ENCODE assay signal across 7 mouse cellular contexts in the genomic region with DNA sequence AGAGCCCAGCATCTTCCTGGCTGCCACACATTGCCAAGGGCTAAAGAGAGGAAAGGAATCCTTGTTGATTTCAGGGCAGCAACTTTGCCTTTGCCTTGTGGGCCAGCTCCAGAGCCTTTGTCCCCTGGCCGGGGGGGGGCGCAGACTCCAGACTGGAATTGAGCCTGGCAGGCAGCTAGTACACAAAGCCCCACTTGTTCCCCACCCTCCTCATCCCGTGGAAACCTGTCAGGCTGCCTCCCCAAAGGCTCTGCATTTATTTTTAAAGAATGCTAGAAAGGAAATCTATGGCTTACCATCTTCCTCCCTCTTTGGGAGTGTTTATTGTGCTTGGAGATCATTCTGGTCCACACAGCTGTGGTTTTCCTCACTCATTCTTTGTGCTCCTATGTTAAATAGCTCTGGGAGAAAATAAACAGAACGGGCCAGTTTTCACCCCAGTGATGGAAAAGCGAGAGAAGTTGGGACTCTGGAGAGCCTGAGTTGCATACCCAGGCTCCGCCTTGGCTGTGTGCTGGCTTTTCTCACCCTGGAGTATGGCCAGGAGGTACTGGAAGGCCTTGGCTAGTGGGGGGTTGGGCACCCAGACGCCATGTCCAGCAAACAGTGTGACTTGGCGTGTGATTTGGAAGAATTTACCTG. TPM values are rescaled to one million over a fixed set of nuclear protein-coding genes. Genes with fewer than 3 reads are reported as not detected.
DNase-seq lines count a peak whose midpoint lies in the region; ATAC-seq lines count a peak whose summit lies in the region.

No protein-coding gene starts in this region.

- 27% methylated on average over 8 of the region's 8 CpGs for WGBS in embryonic facial prominence, embryonic 12.5 days
- 30% methylated on average over 7 of the region's 8 CpGs for WGBS in hindbrain, embryonic 16.5 days
- 44% methylated on average over 8 of the region's 8 CpGs for WGBS in midbrain, embryonic 13.5 days
- 48% methylated on average over 8 of the region's 8 CpGs for WGBS in kidney, embryonic 16.5 days

- intact Hi-C loops in left cerebral cortex, postnatal 10 days (cut with DNase I), result loop anchor here (5.0 to 10.0 kb wide), 2 partner anchors 162 to 230 kb away; no protein-coding TSS in a partner anchor

- DNase-seq in left cerebral cortex, postnatal 10 days (ENCODE audit: extremely low spot score in 1 of 2, low spot score in 2 of 2), result peak; percentile 37 to 66
- DNase-seq in left cerebral cortex, adult 18-20 months (ENCODE audit: low spot score in 2 of 2), result no peak
- DNase-seq in spleen, postnatal 36 days (ENCODE audit: low spot score in 2 of 2), result no peak

- no peak overlapping the region for H3K4me2 ChIP-seq in embryonic facial prominence, embryonic 12.5 days (replicated peaks)
- H3K4me2 ChIP-seq in hindbrain, embryonic 16.5 days (ENCODE audit: low read length), result no peak overlapping the region
- H3K4me2 ChIP-seq in midbrain, embryonic 13.5 days (replicated peaks), result no peak overlapping the region
- H3K4me2 ChIP-seq in kidney, embryonic 16.5 days (replicated peaks; ENCODE audit: low read depth, low read length), result no peak overlapping the region

- H3K9me3 ChIP-seq in embryonic facial prominence, embryonic 12.5 days, result no peaks in the 10 kb centered on the region
- H3K9me3 ChIP-seq in hindbrain, embryonic 16.5 days (ENCODE audit: control insufficient read depth, low read length), result no peaks in the 10 kb centered on the region
- no peaks in the 10 kb centered on the region for H3K9me3 ChIP-seq in midbrain, embryonic 13.5 days
- 0 out of 2 replicates have a peak, but pooled peaks cover 2% of the 10 kb centered on the region for H3K9me3 ChIP-seq in kidney, embryonic 16.5 days (ENCODE audit: low read length)

- peak; percentile 50; the same call in 1 of the 2 replicates for ATAC-seq in embryonic facial prominence, embryonic 12.5 days (ENCODE audit: insufficient number of reproducible peaks, insufficient read depth, low FRiP score, low TSS enrichment)
- peak; percentile 89 for ATAC-seq in hindbrain, embryonic 16.5 days
- ATAC-seq in midbrain, embryonic 13.5 days, result peak; percentile 74
- ATAC-seq in kidney, embryonic 16.5 days (ENCODE audit: low FRiP score, low TSS enrichment), result no peak

- H3K4me3 ChIP-seq in embryonic facial prominence, embryonic 12.5 days, result no peak overlapping the region
- H3K4me3 ChIP-seq in hindbrain, embryonic 16.5 days (ENCODE audit: low read length), result no peak overlapping the region
- no peak overlapping the region for H3K4me3 ChIP-seq in midbrain, embryonic 13.5 days (replicated peaks)
- H3K4me3 ChIP-seq in kidney, embryonic 16.5 days (ENCODE audit: low read length), result no peak overlapping the region

- no peaks in the 10 kb centered on the region for H3K36me3 ChIP-seq in embryonic facial prominence, embryonic 12.5 days
- no peaks in the 10 kb centered on the region for H3K36me3 ChIP-seq in hindbrain, embryonic 16.5 days (ENCODE audit: control insufficient read depth, insufficient read depth, low read length)
- no peaks in the 10 kb centered on the region for H3K36me3 ChIP-seq in midbrain, embryonic 13.5 days
- no peaks in the 10 kb centered on the region for H3K36me3 ChIP-seq in kidney, embryonic 16.5 days (ENCODE audit: insufficient read depth, low read length)

- H3K27me3 ChIP-seq in embryonic facial prominence, embryonic 12.5 days, result no peaks in the 10 kb centered on the region
- no peaks in the 10 kb centered on the region for H3K27me3 ChIP-seq in hindbrain, embryonic 16.5 days (replicated peaks; ENCODE audit: control insufficient read depth, insufficient read depth, low read length)
- no peaks in the 10 kb centered on the region for H3K27me3 ChIP-seq in midbrain, embryonic 13.5 days
- H3K27me3 ChIP-seq in kidney, embryonic 16.5 days (ENCODE audit: insufficient read depth, low read length), result no peaks in the 10 kb centered on the region

- H3K4me1 ChIP-seq in embryonic facial prominence, embryonic 12.5 days, result peaks cover 44% of the 10 kb centered on the region
- peaks cover 3% of the 10 kb centered on the region for H3K4me1 ChIP-seq in hindbrain, embryonic 16.5 days (ENCODE audit: control insufficient read depth, insufficient read depth, low read depth, low read length)
- H3K4me1 ChIP-seq in midbrain, embryonic 13.5 days (replicated peaks), result peaks cover 13% of the 10 kb centered on the region
- H3K4me1 ChIP-seq in kidney, embryonic 16.5 days (ENCODE audit: insufficient read depth, low read length), result no peaks in the 10 kb centered on the region

- no peak overlapping the region for H3K9ac ChIP-seq in embryonic facial prominence, embryonic 12.5 days
- H3K9ac ChIP-seq in hindbrain, embryonic 16.5 days (ENCODE audit: low read depth, low read length), result no peak overlapping the region
- H3K9ac ChIP-seq in midbrain, embryonic 13.5 days (replicated peaks), result no peak overlapping the region
- H3K9ac ChIP-seq in kidney, embryonic 16.5 days (replicated peaks; ENCODE audit: low read length), result no peak overlapping the region

- peak overlapping the region; percentile 87 for H3K27ac ChIP-seq in embryonic facial prominence, embryonic 12.5 days
- H3K27ac ChIP-seq in hindbrain, embryonic 16.5 days (ENCODE audit: low read depth, low read length), result peak overlapping the region; percentile 52
- peak overlapping the region; percentile 74 for H3K27ac ChIP-seq in midbrain, embryonic 13.5 days
- no peak overlapping the region for H3K27ac ChIP-seq in kidney, embryonic 16.5 days (ENCODE audit: low read length)

RNA-seq across cellular contexts. Expression of gene Tiam2, which starts 41.2 kb away (rescaled TPM):
- total RNA-seq in left cerebral cortex, postnatal 10 days (2021), result 10 to 100 TPM; 60.8 to 61.2 TPM
- total RNA-seq in left cerebral cortex, adult 18-20 months (2021), result 10 to 100 TPM; 75.6 to 84.1 TPM
- 19.5 and 23.2 TPM in 2 replicates for polyA plus RNA-seq in embryonic facial prominence, embryonic 12.5 days (2016; fragmentation: Nextera tagmentation; extraction: Ambion mirVana)
- polyA plus RNA-seq in hindbrain, embryonic 16.5 days (2015; fragmentation: Nextera tagmentation; extraction: Ambion mirVana), result 3.6 and 7.5 TPM in 2 replicates
- polyA plus RNA-seq in midbrain, embryonic 13.5 days (2015; fragmentation: Nextera tagmentation; extraction: Ambion mirVana), result 1.9 and 4.9 TPM in 2 replicates
- 5.0 and 5.5 TPM in 2 replicates for polyA plus RNA-seq in kidney, embryonic 16.5 days (2015; fragmentation: Nextera tagmentation; extraction: Ambion mirVana)

Comparison
In these comparisons a context has a peak if more than half of its experiments do, and no peak if none do; other contexts are left out.
1. DNase-seq: peak in left cerebral cortex, postnatal 10 days (2 of 2); none in left cerebral cortex, adult 18-20 months (0 of 2) and spleen, postnatal 36 days (0 of 2).